ENCODE assay signal across 8 mouse cellular contexts in genomic region chr8:94781838-94782235, GRCm38 (mm10). TPM values are rescaled to one million over a fixed set of nuclear protein-coding genes. Genes with fewer than 3 reads are reported as not detected.
DNase-seq lines count a peak whose midpoint lies in the region; ATAC-seq lines count a peak whose summit lies in the region.
"Had no signal": no experiment of that assay in that cellular context is flagged by ENCODE, and none has a peak within 500 bp of the region (broad histone marks: within the 10 kb centered on the region; RNA-seq: fewer than 3 reads in every experiment).

No protein-coding gene starts in this region.

- 0 out of 2 replicates have a peak, but pooled peaks have one; percentile 3 for ATAC-seq in heart, embryonic 15.5 days (replicated peaks; ENCODE audit: insufficient number of reproducible peaks, insufficient read depth, low FRiP score, low read depth)
- 0 out of 2 replicates have a peak, but pooled peaks have one; percentile 40 for ATAC-seq in limb, embryonic 15.5 days (ENCODE audit: insufficient number of reproducible peaks, low FRiP score, low TSS enrichment, low read depth)

- H3K27me3 ChIP-seq in heart, embryonic 15.5 days: no peaks in the 10 kb centered on the region
- H3K27me3 ChIP-seq in limb, embryonic 15.5 days: no peaks in the 10 kb centered on the region

- peak; percentile 23 for DNase-seq in urinary bladder, postnatal 14 days (ENCODE audit: low spot score)
- DNase-seq in urinary bladder, postnatal 4 days (ENCODE audit: low spot score in 2 of 2): no peak
- DNase-seq in spleen, postnatal 10 days (ENCODE audit: low spot score in 2 of 2): no peak
- no peak for DNase-seq in left cerebral cortex, adult 9 months (ENCODE audit: low spot score in 2 of 2)
- no peak for DNase-seq in cerebellum, adult 8-10 months

- no peaks in the 10 kb centered on the region for H3K36me3 ChIP-seq in heart, embryonic 15.5 days
- H3K36me3 ChIP-seq in limb, embryonic 15.5 days: no peaks in the 10 kb centered on the region

- H3K4me3 ChIP-seq in heart, embryonic 15.5 days: no peak overlapping the region
- no peak overlapping the region for H3K4me3 ChIP-seq in limb, embryonic 15.5 days

- H3K9me3 ChIP-seq in heart, embryonic 15.5 days (replicated peaks): no peaks in the 10 kb centered on the region
- no peaks in the 10 kb centered on the region for H3K9me3 ChIP-seq in limb, embryonic 15.5 days

- H3K4me2 ChIP-seq in heart, embryonic 15.5 days: peak overlapping the region; percentile 39; the same call in 1 of the 2 replicates
- 0 out of 2 replicates have a peak overlapping the region, but pooled peaks have one; percentile 15 for H3K4me2 ChIP-seq in limb, embryonic 15.5 days

- H3K4me1 ChIP-seq in heart, embryonic 15.5 days (replicated peaks): peaks cover 51% of the 10 kb centered on the region
- peaks cover 29% of the 10 kb centered on the region for H3K4me1 ChIP-seq in limb, embryonic 15.5 days

- H3K27ac ChIP-seq in heart, embryonic 15.5 days: no peak overlapping the region
- H3K27ac ChIP-seq in limb, embryonic 15.5 days: no peak overlapping the region

- no peak overlapping the region for H3K9ac ChIP-seq in heart, embryonic 15.5 days
- H3K9ac ChIP-seq in limb, embryonic 15.5 days: no peak overlapping the region

- WGBS in heart, embryonic 15.5 days: 13% methylated on average over 11 of the region's 11 CpGs
- 9% methylated on average over 11 of the region's 11 CpGs for WGBS in limb, embryonic 15.5 days

RNA-seq across cellular contexts. Expression of gene Cx3cl1, which starts 10.0 kb away (rescaled TPM):
- 9.4 and 9.7 TPM in 2 replicates for polyA plus RNA-seq in heart, embryonic 15.5 days (2015; fragmentation: Nextera tagmentation; extraction: Ambion mirVana)
- polyA plus RNA-seq in limb, embryonic 15.5 days (2015; fragmentation: Nextera tagmentation; extraction: Ambion mirVana): 9.3 and 12.0 TPM in 2 replicates

RNA-seq across cellular contexts. Expression of gene Ccl17, which starts 28.4 kb away (rescaled TPM):
- polyA plus RNA-seq in heart, embryonic 15.5 days (2015; fragmentation: Nextera tagmentation; extraction: Ambion mirVana): 0.26 TPM in 1 of 2 replicates, not detected in the other
- polyA plus RNA-seq in limb, embryonic 15.5 days (2015; fragmentation: Nextera tagmentation; extraction: Ambion mirVana): not detected in 2 replicates

RNA-seq across cellular contexts. Expression of gene Ccl22, which starts 36.4 kb away (rescaled TPM):
- 0.08 TPM in 1 of 2 replicates, not detected in the other for polyA plus RNA-seq in heart, embryonic 15.5 days (2015; fragmentation: Nextera tagmentation; extraction: Ambion mirVana)
- polyA plus RNA-seq in limb, embryonic 15.5 days (2015; fragmentation: Nextera tagmentation; extraction: Ambion mirVana): not detected in 2 replicates
- polyA plus RNA-seq: neural tube, embryonic 14.5 days had no signal

RNA-seq across cellular contexts. Expression of gene Coq9, which starts 56.3 kb away (rescaled TPM):
- 163 and 166 TPM in 2 replicates for polyA plus RNA-seq in heart, embryonic 15.5 days (2015; fragmentation: Nextera tagmentation; extraction: Ambion mirVana)
- polyA plus RNA-seq in limb, embryonic 15.5 days (2015; fragmentation: Nextera tagmentation; extraction: Ambion mirVana): 74.6 and 81.5 TPM in 2 replicates

RNA-seq across cellular contexts. Expression of gene Ciapin1, which starts 56.3 kb away (rescaled TPM):
- 77.7 and 88.6 TPM in 2 replicates for polyA plus RNA-seq in heart, embryonic 15.5 days (2015; fragmentation: Nextera tagmentation; extraction: Ambion mirVana)
- polyA plus RNA-seq in limb, embryonic 15.5 days (2015; fragmentation: Nextera tagmentation; extraction: Ambion mirVana): 81.8 and 82.8 TPM in 2 replicates
